Mouse (Mus musculus) liver, postnatal 0 days (tissue): Measurements from ENCODE around the gene Dnttip1. TPM values are rescaled to one million over a fixed set of nuclear protein-coding genes. Genes with fewer than 3 reads are reported as not detected.

Experiments used
- ATAC-seq: fragments of 200-750 bp; cut with Nextera tagmentation; 2 replicates; pipeline ENCODE4 v1.8.0; 2017; ENCODE audit warnings: mild to moderate bottlenecking, moderate library complexity
- DNase-seq: peaks from one replicate; pipeline ENCODE4 v3.0.0-alpha.2; 2016
- H3K27ac ChIP-seq: fragments of 300-500 bp; sonication (generic); 2 replicates; pipeline ENCODE4 v1.5.1; 2014; ENCODE audit warnings: antibody characterized with exemption, moderate library complexity, mild to moderate bottlenecking, low read depth
- H3K27me3 ChIP-seq: fragments of 300-500 bp; sonication (generic); 2 replicates; pipeline ENCODE4 v1.6.1; 2014; ENCODE audit warnings: low read length, control low read depth, mixed read lengths; ENCODE audit not compliant: insufficient read depth
- H3K36me3 ChIP-seq: fragments of 300-500 bp; sonication (generic); replicated peaks from 2 replicates; pipeline ENCODE4 v1.6.1; 2014; ENCODE audit warnings: mild to moderate bottlenecking, control low read depth, low read length, moderate library complexity, mixed read lengths; ENCODE audit not compliant: insufficient read depth
- H3K4me1 ChIP-seq: fragments of 300-500 bp; sonication (generic); 2 replicates; pipeline ENCODE4 v1.6.1; 2014; ENCODE audit warnings: antibody characterized with exemption, mild to moderate bottlenecking, control low read depth; ENCODE audit not compliant: insufficient read depth
- H3K4me2 ChIP-seq: fragments of 300-500 bp; sonication (generic); 2 replicates; pipeline ENCODE4 v1.6.1; 2014; ENCODE audit warnings: low read depth, mild to moderate bottlenecking, low read length, moderate library complexity, mixed read lengths
- H3K4me3 ChIP-seq: fragments of 300-500 bp; sonication (generic); 2 replicates; pipeline ENCODE4 v1.5.1; 2014; ENCODE audit warnings: low read depth, low read length
- H3K9ac ChIP-seq: fragments of 300-500 bp; sonication (generic); replicated peaks from 2 replicates; pipeline ENCODE4 v1.6.1; 2014; ENCODE audit warnings: mild to moderate bottlenecking, moderate library complexity
- H3K9me3 ChIP-seq: fragments of 300-500 bp; sonication (generic); 2 replicates; pipeline ENCODE4 v1.6.1; 2016; ENCODE audit warnings: mild to moderate bottlenecking, control low read depth, low read length, mixed read lengths
- CTCF ChIP-seq: sonication (generic); IDR thresholded peaks from 2 replicates; pipeline ENCODE4 v1.5.1; 2016; ENCODE audit warnings: antibody characterized with exemption, low read depth
- EP300 ChIP-seq: IDR thresholded peaks from 2 replicates; pipeline ENCODE4 v1.6.1; 2016; ENCODE audit warnings: antibody characterized with exemption, low read depth, mild to moderate bottlenecking
- WGBS: fragments of 180-500 bp; shearing (Covaris S2); extraction: QIAGEN DNeasy Blood & Tissue Kit; methylation state at CpG from one replicate; pipeline ENCODE4 v1.1.7; 2014; ENCODE audit not compliant: insufficient replicate concordance; 5-methylcytosine and 5-hydroxymethylcytosine counted together
- polyA plus RNA-seq: library from polyadenylated mRNA; unstranded; fragments of >200 nt; fragmentation: Nextera tagmentation; extraction: Ambion mirVana; gene quantifications from 2 replicates; pipeline ENCODE4 v1.2.1, GENCODE M21; 2015

The Dnttip1 gene
- polyA plus RNA-seq, 1 experiment from 2014 or later: 33.7 TPM

DNA sequence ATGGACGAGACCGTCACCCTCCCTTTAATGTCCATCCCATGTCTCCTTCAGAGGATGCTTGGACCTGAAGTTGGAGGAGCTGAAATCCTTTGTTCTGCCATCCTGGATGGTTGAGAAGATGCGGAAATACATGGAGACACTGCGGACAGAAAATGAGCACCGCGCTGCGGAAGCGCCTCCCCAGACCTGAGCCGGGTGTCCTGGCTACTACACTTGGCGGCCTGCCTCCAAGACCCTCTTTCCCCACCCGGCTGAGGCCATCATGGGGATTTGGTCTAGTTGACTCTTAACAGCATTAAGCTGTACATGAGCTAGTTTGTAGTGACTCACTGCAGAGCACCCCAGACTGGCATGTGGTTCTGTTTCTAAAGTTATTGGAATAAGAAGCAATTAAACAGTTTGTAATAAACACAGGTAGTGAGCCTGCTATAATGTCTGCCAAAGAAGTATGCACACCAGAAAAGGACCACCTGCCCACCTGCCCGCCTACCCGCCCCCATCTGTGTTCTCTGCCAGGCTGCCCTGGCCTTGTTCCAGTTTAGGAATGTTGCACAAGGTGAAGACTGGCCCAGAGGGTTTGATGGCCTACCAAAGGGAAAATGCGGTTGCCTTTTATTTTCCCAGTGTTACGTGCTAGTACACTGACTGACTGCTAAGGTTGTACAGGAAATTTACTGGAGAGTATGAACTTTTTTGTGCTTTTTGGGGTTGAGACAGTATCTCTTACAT is 22.2 kb downstream of the Dnttip1 start:
- Histone ChIP-seq H3K27me3 (no peaks in the 10 kb centered on the region), H3K9ac (no peak overlapping the region), H3K27ac (0 out of 2 replicates have a peak overlapping the region, but pooled peaks have one; percentile 17), H3K4me3 (no peak overlapping the region), H3K4me2 (no peak overlapping the region), H3K9me3 (no peaks in the 10 kb centered on the region), H3K36me3 (peaks cover 54% of the 10 kb centered on the region), H3K4me1 (peaks cover 24% of the 10 kb centered on the region)
- 87% methylated on average over 15 of the region's 15 CpGs for WGBS
- TF ChIP-seq CTCF (no peak), EP300 (no peak)
- no peak for DNase-seq
- no peak for ATAC-seq

DNA sequence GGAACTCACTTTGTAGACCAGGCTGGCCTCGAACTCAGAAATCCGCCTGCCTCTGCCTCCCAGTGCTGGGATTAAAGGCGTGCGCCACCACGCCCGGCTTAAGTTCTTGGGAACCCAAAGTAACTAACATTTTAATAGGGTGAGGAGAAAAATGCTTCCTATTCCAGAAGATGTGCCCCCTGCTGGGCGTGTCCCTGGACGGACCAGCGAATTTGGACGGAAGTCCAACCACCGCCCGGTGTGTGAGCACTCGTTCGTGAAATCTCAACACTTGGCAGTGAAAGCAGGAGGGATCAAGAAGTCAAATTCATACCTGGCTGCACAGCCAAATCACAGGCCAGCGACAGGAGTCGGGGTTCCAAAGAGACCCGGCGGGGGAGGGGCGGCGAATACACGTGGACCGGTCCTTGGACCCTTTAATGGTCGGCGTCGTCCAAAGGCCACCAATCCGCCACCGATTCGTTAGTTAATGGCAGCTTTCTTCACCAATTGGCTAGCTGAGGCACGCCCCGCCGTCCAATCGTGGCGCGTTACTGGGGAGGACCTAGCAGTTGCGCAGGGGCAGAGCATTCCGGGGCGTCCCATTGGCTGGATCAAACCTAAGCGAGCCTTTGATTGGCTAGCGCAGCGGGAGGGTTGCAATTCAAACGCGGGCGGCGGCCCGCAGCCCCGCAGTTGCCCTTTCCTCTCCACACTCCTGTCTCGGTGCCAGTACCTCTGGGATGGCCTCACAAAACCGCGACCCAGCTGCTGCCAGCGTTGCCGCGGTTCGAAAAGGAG is 23.7 kb downstream of the Dnttip1 start, which contains the start of gene Ube2c:
TSS of gene Ube2c (plus strand) at position 641 of the 780 bp plus-strand sequence.
- Histone ChIP-seq H3K4me2 (peak within 1 kb of the TSS; percentile 94), H3K4me1 (peaks cover 27% of the 10 kb centered on the region), H3K36me3 (peaks cover 55% of the 10 kb centered on the region), H3K9ac (peak within 1 kb of the TSS; percentile 95), H3K4me3 (peak within 1 kb of the TSS; percentile 88), H3K27me3 (no peaks in the 10 kb centered on the region), H3K27ac (peak within 1 kb of the TSS; percentile 80), H3K9me3 (no peaks in the 10 kb centered on the region)
- DNase-seq (peak; percentile 98), ATAC-seq (peak; percentile 98)
- TF ChIP-seq CTCF: peak; percentile 46
- peak; percentile 70; the same call in 1 of the 2 replicates for TF ChIP-seq EP300
- under 1% methylated on average over 51 of the region's 53 CpGs for WGBS

GRCm38 (mm10) chr2:164770279-164770678 is 24.5 kb downstream of the Dnttip1 start:
- peak overlapping the region; percentile 94 for H3K4me2 ChIP-seq
- no peaks in the 10 kb centered on the region for H3K27me3 ChIP-seq
- TF ChIP-seq EP300 (no peak), CTCF (no peak)
- peaks cover 27% of the 10 kb centered on the region for H3K4me1 ChIP-seq
- H3K9me3 ChIP-seq: no peaks in the 10 kb centered on the region
- ATAC-seq: no peak
- peak overlapping the region; percentile 80 for H3K27ac ChIP-seq
- H3K4me3 ChIP-seq: peak overlapping the region; percentile 88
- peaks cover 50% of the 10 kb centered on the region for H3K36me3 ChIP-seq
- 2% methylated on average over 15 of the region's 15 CpGs for WGBS
- H3K9ac ChIP-seq: peak overlapping the region; percentile 95
- DNase-seq: no peak

DNA sequence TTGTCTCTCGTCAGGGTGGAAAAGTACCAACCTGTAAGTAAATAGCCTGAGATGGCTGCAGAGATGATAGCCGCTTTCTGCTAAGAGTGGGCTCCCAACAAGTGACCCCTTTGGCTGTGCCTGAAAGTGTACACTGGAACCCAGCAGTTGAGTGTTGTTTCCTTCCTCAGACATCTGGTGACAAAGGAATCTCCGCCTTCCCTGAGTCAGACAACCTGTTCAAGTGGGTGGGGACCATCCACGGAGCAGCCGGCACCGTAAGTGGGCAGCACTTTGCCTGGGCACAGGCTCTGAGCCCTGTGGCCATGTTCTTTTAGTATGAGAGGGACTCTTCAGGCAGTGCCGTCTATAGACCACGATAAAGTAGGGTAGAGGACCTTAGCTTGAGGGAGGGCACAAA is 25.3 kb downstream of the Dnttip1 start:
- DNase-seq (no peak), ATAC-seq (no peak)
- no peaks in the 10 kb centered on the region for H3K9me3 ChIP-seq
- no peak for TF ChIP-seq CTCF
- no peak for TF ChIP-seq EP300
- H3K4me2 ChIP-seq: peak overlapping the region; percentile 94
- H3K4me1 ChIP-seq: peaks cover 27% of the 10 kb centered on the region
- H3K9ac ChIP-seq: peak overlapping the region; percentile 95
- peak overlapping the region; percentile 88 for H3K4me3 ChIP-seq
- H3K27me3 ChIP-seq: no peaks in the 10 kb centered on the region
- H3K36me3 ChIP-seq: peaks cover 41% of the 10 kb centered on the region
- H3K27ac ChIP-seq: peak overlapping the region; percentile 80
- WGBS: 54% methylated on average over 8 of the region's 8 CpGs

GRCm38 (mm10) chr2:164773229-164773988 is 27.6 kb downstream of the Dnttip1 start:
- Histone ChIP-seq H3K4me1 (peaks cover 27% of the 10 kb centered on the region), H3K9me3 (no peaks in the 10 kb centered on the region), H3K9ac (peak overlapping the region; percentile 3), H3K36me3 (peaks cover 24% of the 10 kb centered on the region), H3K4me3 (peak overlapping the region; percentile 0; the same call in 1 of the 2 replicates), H3K4me2 (peak overlapping the region; percentile 94), H3K27me3 (peaks cover 6% of the 10 kb centered on the region; the same call in 1 of the 2 replicates), H3K27ac (peak overlapping the region; percentile 86)
- WGBS: 68% methylated on average over 14 of the region's 14 CpGs
- TF ChIP-seq CTCF (no peak), EP300 (no peak)
- DNase-seq (no peak), ATAC-seq (no peak)
